Mouse (Mus musculus) forebrain, embryonic 13.5 days (tissue): ENCODE data around the gene Morc2a. TPM values are rescaled to one million over a fixed set of nuclear protein-coding genes. Genes with fewer than 3 reads are reported as not detected.

ENCODE experiments used
- ATAC-seq: fragments of 200-750 bp; cut with Nextera tagmentation; 2 replicates; pipeline ENCODE4 v1.8.0; 2017
- H3K27ac ChIP-seq: fragments of 300-500 bp; sonication (generic); 2 replicates; pipeline ENCODE4 v1.5.1; 2015; ENCODE audit warnings: inconsistent platforms, mild to moderate bottlenecking, moderate library complexity
- H3K27me3 ChIP-seq: fragments of 300-500 bp; sonication (generic); 2 replicates; pipeline ENCODE4 v1.6.1; 2015; ENCODE audit warnings: mild to moderate bottlenecking, inconsistent platforms
- H3K36me3 ChIP-seq: fragments of 300-500 bp; sonication (generic); 2 replicates; pipeline ENCODE4 v1.6.1; 2015; ENCODE audit warnings: mild to moderate bottlenecking, inconsistent platforms; ENCODE audit not compliant: poor library complexity, severe bottlenecking
- H3K4me1 ChIP-seq: fragments of 300-500 bp; sonication (generic); 2 replicates; pipeline ENCODE4 v1.6.1; 2015; ENCODE audit warnings: inconsistent platforms
- H3K4me2 ChIP-seq: fragments of 300-500 bp; sonication (generic); 2 replicates; pipeline ENCODE4 v1.6.1; 2015; ENCODE audit warnings: inconsistent platforms, mild to moderate bottlenecking, moderate library complexity
- H3K4me3 ChIP-seq: fragments of 300-500 bp; sonication (generic); 2 replicates; pipeline ENCODE4 v1.5.1; 2015; ENCODE audit warnings: mild to moderate bottlenecking, inconsistent platforms
- H3K9ac ChIP-seq: fragments of 300-500 bp; sonication (generic); 2 replicates; pipeline ENCODE4 v1.6.1; 2015; ENCODE audit warnings: mild to moderate bottlenecking, inconsistent platforms
- H3K9me3 ChIP-seq: fragments of 300-500 bp; sonication (generic); replicated peaks from 2 replicates; pipeline ENCODE4 v1.6.1; 2016; ENCODE audit warnings: inconsistent platforms
- WGBS: fragments of 180-500 bp; shearing (Covaris S2); methylation state at CpG from one replicate; pipeline ENCODE4 v1.1.7; 2015; 5-methylcytosine and 5-hydroxymethylcytosine counted together
- polyA plus RNA-seq: library from polyadenylated mRNA; unstranded; fragments of >200 nt; fragmentation: Nextera tagmentation; extraction: Ambion mirVana; gene quantifications from 2 replicates; pipeline ENCODE4 v1.2.1, GENCODE M21; 2015

The Morc2a gene
- polyA plus RNA-seq, 1 experiment from 2014 or later = 35.2 TPM

GRCm38 (mm10) chr11:3661964-3662363, 13.0 kb downstream of the Morc2a start:
- ATAC-seq = no peak
- no peaks in the 10 kb centered on the region for H3K9me3 ChIP-seq
- no peak overlapping the region for H3K4me3 ChIP-seq
- H3K4me1 ChIP-seq = no peaks in the 10 kb centered on the region
- no peak overlapping the region for H3K9ac ChIP-seq
- H3K27ac ChIP-seq = no peak overlapping the region
- WGBS = 85% methylated on average over 2 of the region's 2 CpGs
- no peak overlapping the region for H3K4me2 ChIP-seq
- H3K27me3 ChIP-seq = no peaks in the 10 kb centered on the region
- peaks cover 46% of the 10 kb centered on the region for H3K36me3 ChIP-seq

- no peak overlapping the region for H3K4me2 ChIP-seq
- 93% methylated on average over 3 of the region's 3 CpGs for WGBS
- no peak overlapping the region for H3K27ac ChIP-seq
- no peak overlapping the region for H3K4me3 ChIP-seq
- H3K4me1 ChIP-seq = no peaks in the 10 kb centered on the region
- no peaks in the 10 kb centered on the region for H3K27me3 ChIP-seq
- H3K36me3 ChIP-seq = peaks cover 77% of the 10 kb centered on the region
- no peaks in the 10 kb centered on the region for H3K9me3 ChIP-seq
- ATAC-seq = no peak
- no peak overlapping the region for H3K9ac ChIP-seq
Observed at GRCm38 (mm10) chr11:3667506-3667905, 18.5 kb downstream of the Morc2a start.

- H3K36me3 ChIP-seq = peaks cover 81% of the 10 kb centered on the region
- H3K4me3 ChIP-seq = no peak overlapping the region
- no peaks in the 10 kb centered on the region for H3K9me3 ChIP-seq
- H3K4me1 ChIP-seq = no peaks in the 10 kb centered on the region
- 100% methylated on average over 2 of the region's 2 CpGs for WGBS
- no peaks in the 10 kb centered on the region for H3K27me3 ChIP-seq
- no peak overlapping the region for H3K27ac ChIP-seq
- H3K4me2 ChIP-seq = no peak overlapping the region
- no peak overlapping the region for H3K9ac ChIP-seq
- no peak for ATAC-seq
Observed at GRCm38 (mm10) chr11:3668768-3669167, 19.8 kb downstream of the Morc2a start.

- Histone ChIP-seq H3K9me3 (no peaks in the 10 kb centered on the region), H3K4me2 (no peak overlapping the region), H3K27ac (no peak overlapping the region), H3K36me3 (peaks cover 81% of the 10 kb centered on the region), H3K4me3 (no peak overlapping the region), H3K4me1 (no peaks in the 10 kb centered on the region), H3K27me3 (no peaks in the 10 kb centered on the region), H3K9ac (no peak overlapping the region)
- no peak for ATAC-seq
Observed at GRCm38 (mm10) chr11:3669849-3670248, 20.9 kb downstream of the Morc2a start.

- 95% methylated on average over 1 of the region's 1 CpGs for WGBS
- H3K36me3 ChIP-seq = peaks cover 86% of the 10 kb centered on the region
- no peak overlapping the region for H3K4me2 ChIP-seq
- no peak overlapping the region for H3K27ac ChIP-seq
- H3K9ac ChIP-seq = no peak overlapping the region
- no peaks in the 10 kb centered on the region for H3K27me3 ChIP-seq
- H3K9me3 ChIP-seq = no peaks in the 10 kb centered on the region
- H3K4me3 ChIP-seq = no peak overlapping the region
- ATAC-seq = no peak
- H3K4me1 ChIP-seq = no peaks in the 10 kb centered on the region
Observed at GRCm38 (mm10) chr11:3671000-3671628, 22.1 kb downstream of the Morc2a start.

GRCm38 (mm10) chr11:3674545-3674944, 25.6 kb downstream of the Morc2a start:
- H3K27ac ChIP-seq = no peak overlapping the region
- no peaks in the 10 kb centered on the region for H3K4me1 ChIP-seq
- H3K9ac ChIP-seq = no peak overlapping the region
- ATAC-seq = no peak
- WGBS = 60% methylated on average over 4 of the region's 4 CpGs
- H3K36me3 ChIP-seq = peaks cover 96% of the 10 kb centered on the region
- H3K27me3 ChIP-seq = no peaks in the 10 kb centered on the region
- H3K4me2 ChIP-seq = no peak overlapping the region
- H3K4me3 ChIP-seq = no peak overlapping the region
- no peaks in the 10 kb centered on the region for H3K9me3 ChIP-seq

GRCm38 (mm10) chr11:3676423-3676822, 27.4 kb downstream of the Morc2a start:
- H3K4me1 ChIP-seq = no peaks in the 10 kb centered on the region
- no peaks in the 10 kb centered on the region for H3K27me3 ChIP-seq
- H3K27ac ChIP-seq = no peak overlapping the region
- no peak overlapping the region for H3K4me2 ChIP-seq
- H3K4me3 ChIP-seq = no peak overlapping the region
- ATAC-seq = no peak
- H3K9ac ChIP-seq = no peak overlapping the region
- WGBS = 99% methylated on average over 5 of the region's 5 CpGs
- H3K36me3 ChIP-seq = peaks cover 97% of the 10 kb centered on the region
- no peaks in the 10 kb centered on the region for H3K9me3 ChIP-seq

- Histone ChIP-seq H3K27me3 (no peaks in the 10 kb centered on the region), H3K4me2 (no peak overlapping the region), H3K9me3 (no peaks in the 10 kb centered on the region), H3K27ac (no peak overlapping the region), H3K4me1 (no peaks in the 10 kb centered on the region), H3K9ac (no peak overlapping the region), H3K36me3 (peaks cover 96% of the 10 kb centered on the region), H3K4me3 (no peak overlapping the region)
- WGBS = 93% methylated on average over 6 of the region's 6 CpGs
- ATAC-seq = no peak
Observed at GRCm38 (mm10) chr11:3677204-3677603, 28.2 kb downstream of the Morc2a start.

- Histone ChIP-seq H3K4me2 (no peak overlapping the region), H3K4me3 (no peak overlapping the region), H3K27ac (no peak overlapping the region), H3K36me3 (peaks cover 94% of the 10 kb centered on the region), H3K9ac (no peak overlapping the region), H3K4me1 (no peaks in the 10 kb centered on the region), H3K9me3 (no peaks in the 10 kb centered on the region), H3K27me3 (no peaks in the 10 kb centered on the region)
- WGBS = 98% methylated on average over 3 of the region's 3 CpGs
- ATAC-seq = no peak
Observed at GRCm38 (mm10) chr11:3679771-3680170, 30.8 kb downstream of the Morc2a start.

GRCm38 (mm10) chr11:3683696-3684095, 34.7 kb downstream of the Morc2a start:
- no peak overlapping the region for H3K27ac ChIP-seq
- WGBS = 94% methylated on average over 11 of the region's 11 CpGs

GRCm38 (mm10) chr11:3684232-3684631, 35.2 kb downstream of the Morc2a start:
- H3K4me3 ChIP-seq = no peak overlapping the region
- H3K9ac ChIP-seq = no peak overlapping the region
- no peak overlapping the region for H3K27ac ChIP-seq
- no peaks in the 10 kb centered on the region for H3K27me3 ChIP-seq
- no peaks in the 10 kb centered on the region for H3K9me3 ChIP-seq
- no peak overlapping the region for H3K4me2 ChIP-seq
- 95% methylated on average over 1 of the region's 1 CpGs for WGBS
- H3K4me1 ChIP-seq = no peaks in the 10 kb centered on the region
- no peak for ATAC-seq
- peaks cover 94% of the 10 kb centered on the region for H3K36me3 ChIP-seq

More at GRCm38 (mm10) chr11:3683696-3684095, 34.7 kb downstream of the Morc2a start:
- H3K4me3 ChIP-seq = no peak overlapping the region
- no peak for ATAC-seq
- H3K4me1 ChIP-seq = no peaks in the 10 kb centered on the region
- H3K4me2 ChIP-seq = no peak overlapping the region
- H3K36me3 ChIP-seq = peaks cover 94% of the 10 kb centered on the region
- no peaks in the 10 kb centered on the region for H3K27me3 ChIP-seq
- no peaks in the 10 kb centered on the region for H3K9me3 ChIP-seq
- no peak overlapping the region for H3K9ac ChIP-seq

GRCm38 (mm10) chr11:3684723-3685430, 35.9 kb downstream of the Morc2a start:
- 93% methylated on average over 5 of the region's 5 CpGs for WGBS
- Histone ChIP-seq H3K4me1 (no peaks in the 10 kb centered on the region), H3K9ac (no peak overlapping the region), H3K27ac (no peak overlapping the region), H3K27me3 (no peaks in the 10 kb centered on the region), H3K4me2 (no peak overlapping the region), H3K4me3 (no peak overlapping the region), H3K9me3 (no peaks in the 10 kb centered on the region), H3K36me3 (peaks cover 95% of the 10 kb centered on the region)
- ATAC-seq = no peak

- WGBS = 92% methylated on average over 8 of the region's 8 CpGs
Observed at GRCm38 (mm10) chr11:3685431-3685830, 36.4 kb downstream of the Morc2a start.

More at GRCm38 (mm10) chr11:3685431-3685830, 36.4 kb downstream of the Morc2a start:
- ATAC-seq = no peak
- H3K4me2 ChIP-seq = no peak overlapping the region
- H3K4me3 ChIP-seq = no peak overlapping the region
- H3K9ac ChIP-seq = no peak overlapping the region
- H3K27ac ChIP-seq = no peak overlapping the region
- H3K36me3 ChIP-seq = peaks cover 95% of the 10 kb centered on the region
- H3K27me3 ChIP-seq = no peaks in the 10 kb centered on the region
- no peaks in the 10 kb centered on the region for H3K4me1 ChIP-seq
- H3K9me3 ChIP-seq = no peaks in the 10 kb centered on the region
